Mouse (Mus musculus): Measurements from ENCODE around the gene Adgrf5. TPM values are rescaled to one million over a fixed set of nuclear protein-coding genes. Genes with fewer than 3 reads are reported as not detected.

Gene Adgrf5
- polyA plus RNA-seq, 1 experiment from 2014 or later: 12.2 TPM

GRCm38 (mm10) chr17:43357902-43358539 lies 2.2 kb upstream of the Adgrf5 start:
- Histone ChIP-seq H3K9ac (no peak overlapping the region), H3K4me2 (replicated peaks) (peak overlapping the region; percentile 20; the same call in 1 of the 2 replicates), H3K27ac (no peak overlapping the region), H3K4me1 (peaks cover 4% of the 10 kb centered on the region; the same call in 1 of the 2 replicates), H3K4me3 (no peak overlapping the region), H3K9me3 (no peaks in the 10 kb centered on the region), H3K27me3 (replicated peaks) (no peaks in the 10 kb centered on the region), H3K36me3 (no peaks in the 10 kb centered on the region)
- ATAC-seq (ENCODE audit: low FRiP score, low read depth): no peak
- WGBS: 12% methylated on average over 9 of the region's 9 CpGs

GRCm38 (mm10) chr17:43361021-43361420 lies 770 bp downstream of the Adgrf5 start:
- Histone ChIP-seq H3K9ac (no peak overlapping the region), H3K27ac (no peak overlapping the region), H3K4me3 (no peak overlapping the region), H3K4me2 (replicated peaks) (no peak overlapping the region), H3K9me3 (no peaks in the 10 kb centered on the region), H3K36me3 (no peaks in the 10 kb centered on the region), H3K4me1 (peaks cover 4% of the 10 kb centered on the region; the same call in 1 of the 2 replicates), H3K27me3 (replicated peaks) (no peaks in the 10 kb centered on the region)
- no peak for ATAC-seq (ENCODE audit: low FRiP score, low read depth)
- 79% methylated on average over 11 of the region's 11 CpGs for WGBS

DNA sequence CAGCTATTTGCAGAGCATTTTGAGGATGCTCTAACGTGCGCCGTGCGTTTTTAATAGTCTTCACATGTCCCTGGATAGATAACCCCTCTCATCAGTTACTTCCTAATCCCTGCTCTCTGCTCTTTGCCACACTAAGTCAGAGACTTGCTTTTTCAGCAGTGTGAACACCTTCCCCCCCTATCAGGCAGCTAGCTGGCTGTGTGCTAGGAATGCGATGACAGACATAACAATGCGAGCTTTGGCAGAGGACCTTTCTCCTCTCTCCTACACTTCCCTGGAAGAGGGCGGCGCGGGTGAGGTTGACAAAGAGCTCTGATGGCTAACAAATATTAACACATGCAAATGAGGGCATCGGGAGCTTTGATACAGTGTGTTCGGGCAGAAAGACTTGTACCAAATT lies 2.1 kb downstream of the Adgrf5 start:
- 77% methylated on average over 11 of the region's 11 CpGs for WGBS
- H3K9ac ChIP-seq: no peak overlapping the region
- no peak overlapping the region for H3K27ac ChIP-seq
- H3K36me3 ChIP-seq: no peaks in the 10 kb centered on the region
- H3K4me1 ChIP-seq: peaks cover 4% of the 10 kb centered on the region; the same call in 1 of the 2 replicates
- H3K4me2 ChIP-seq (replicated peaks): no peak overlapping the region
- ATAC-seq (ENCODE audit: low FRiP score, low read depth): no peak
- no peaks in the 10 kb centered on the region for H3K9me3 ChIP-seq
- H3K4me3 ChIP-seq: no peak overlapping the region
- no peaks in the 10 kb centered on the region for H3K27me3 ChIP-seq (replicated peaks)

- 71% methylated on average over 6 of the region's 6 CpGs for WGBS
- Histone ChIP-seq H3K9ac (no peak overlapping the region), H3K27me3 (replicated peaks) (no peaks in the 10 kb centered on the region), H3K36me3 (no peaks in the 10 kb centered on the region), H3K27ac (no peak overlapping the region), H3K9me3 (no peaks in the 10 kb centered on the region), H3K4me1 (peaks cover 4% of the 10 kb centered on the region; the same call in 1 of the 2 replicates), H3K4me2 (replicated peaks) (no peak overlapping the region), H3K4me3 (no peak overlapping the region)
- ATAC-seq (ENCODE audit: low FRiP score, low read depth): no peak
These were observed 2.6 kb downstream of the Adgrf5 start for GRCm38 (mm10) chr17:43362881-43363280.

GRCm38 (mm10) chr17:43363921-43364320 lies 3.7 kb downstream of the Adgrf5 start:
- H3K4me2 ChIP-seq (replicated peaks): no peak overlapping the region
- WGBS: 66% methylated on average over 6 of the region's 6 CpGs
- no peak overlapping the region for H3K4me3 ChIP-seq
- no peak overlapping the region for H3K9ac ChIP-seq
- H3K27ac ChIP-seq: no peak overlapping the region
- H3K4me1 ChIP-seq: no peaks in the 10 kb centered on the region
- ATAC-seq (ENCODE audit: low FRiP score, low read depth): no peak
- no peaks in the 10 kb centered on the region for H3K9me3 ChIP-seq
- no peaks in the 10 kb centered on the region for H3K36me3 ChIP-seq
- no peaks in the 10 kb centered on the region for H3K27me3 ChIP-seq (replicated peaks)

DNA sequence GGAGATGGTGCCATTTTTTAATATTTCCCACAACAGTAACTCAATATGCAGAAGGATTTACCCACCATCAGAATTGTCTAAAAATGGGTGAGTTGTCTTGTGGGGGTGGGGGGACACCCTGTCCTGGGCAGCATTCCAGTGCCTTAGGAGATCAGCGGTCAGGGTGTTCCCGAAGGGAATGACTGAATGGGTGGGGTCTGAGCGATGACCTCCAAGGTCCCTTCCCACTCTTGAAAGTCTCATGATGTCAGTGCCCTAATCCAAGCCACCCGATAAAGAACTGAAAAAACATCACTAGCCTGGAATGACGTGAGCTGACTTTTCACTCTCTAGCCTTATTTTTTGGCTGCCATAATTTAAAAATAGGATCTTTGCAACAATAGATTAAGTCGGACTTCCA lies 5.0 kb downstream of the Adgrf5 start:
- Histone ChIP-seq H3K9ac (no peak overlapping the region), H3K27ac (no peak overlapping the region), H3K4me1 (no peaks in the 10 kb centered on the region), H3K4me3 (no peak overlapping the region), H3K27me3 (replicated peaks) (no peaks in the 10 kb centered on the region), H3K9me3 (no peaks in the 10 kb centered on the region), H3K36me3 (no peaks in the 10 kb centered on the region), H3K4me2 (replicated peaks) (no peak overlapping the region)
- 88% methylated on average over 6 of the region's 6 CpGs for WGBS
- ATAC-seq (ENCODE audit: low FRiP score, low read depth): no peak

DNA sequence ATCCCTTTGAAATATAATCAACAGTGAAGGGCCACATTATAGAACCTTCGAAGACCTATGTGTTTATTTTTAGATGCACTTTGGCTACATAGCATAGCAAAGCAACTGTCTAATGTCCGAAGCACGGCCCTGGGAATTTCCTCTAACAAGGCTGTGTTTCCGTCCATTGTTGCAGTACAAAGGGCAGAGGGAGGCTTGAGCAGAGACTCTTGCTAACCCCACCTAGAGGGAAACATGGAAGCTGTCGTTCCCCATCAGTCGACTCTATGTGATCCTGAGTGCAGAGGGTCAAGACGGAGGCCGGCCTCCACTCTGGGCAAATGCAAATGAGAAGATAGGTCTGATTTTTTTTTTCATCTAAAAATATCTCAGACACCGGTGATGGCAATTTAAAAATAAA lies 6.2 kb downstream of the Adgrf5 start:
- Histone ChIP-seq H3K4me1 (no peaks in the 10 kb centered on the region), H3K9me3 (no peaks in the 10 kb centered on the region), H3K9ac (no peak overlapping the region), H3K4me3 (no peak overlapping the region), H3K36me3 (no peaks in the 10 kb centered on the region), H3K27me3 (replicated peaks) (no peaks in the 10 kb centered on the region), H3K4me2 (replicated peaks) (no peak overlapping the region), H3K27ac (no peak overlapping the region)
- ATAC-seq (ENCODE audit: low FRiP score, low read depth): no peak
- 71% methylated on average over 9 of the region's 9 CpGs for WGBS

GRCm38 (mm10) chr17:43368171-43368576 lies 7.9 kb downstream of the Adgrf5 start:
- no peak for ATAC-seq (ENCODE audit: low FRiP score, low read depth)
- Histone ChIP-seq H3K4me2 (replicated peaks) (no peak overlapping the region), H3K4me1 (no peaks in the 10 kb centered on the region), H3K36me3 (no peaks in the 10 kb centered on the region), H3K27me3 (replicated peaks) (no peaks in the 10 kb centered on the region), H3K9me3 (no peaks in the 10 kb centered on the region), H3K4me3 (no peak overlapping the region), H3K27ac (no peak overlapping the region), H3K9ac (no peak overlapping the region)
- 54% methylated on average over 5 of the region's 5 CpGs for WGBS

GRCm38 (mm10) chr17:43372604-43373003 lies 12.4 kb downstream of the Adgrf5 start:
- Histone ChIP-seq H3K4me3 (no peak overlapping the region), H3K36me3 (no peaks in the 10 kb centered on the region), H3K27me3 (replicated peaks) (no peaks in the 10 kb centered on the region), H3K9ac (no peak overlapping the region), H3K9me3 (no peaks in the 10 kb centered on the region), H3K4me1 (no peaks in the 10 kb centered on the region), H3K27ac (no peak overlapping the region), H3K4me2 (replicated peaks) (no peak overlapping the region)
- 82% methylated on average over 4 of the region's 4 CpGs for WGBS
- no peak for ATAC-seq (ENCODE audit: low FRiP score, low read depth)

DNA sequence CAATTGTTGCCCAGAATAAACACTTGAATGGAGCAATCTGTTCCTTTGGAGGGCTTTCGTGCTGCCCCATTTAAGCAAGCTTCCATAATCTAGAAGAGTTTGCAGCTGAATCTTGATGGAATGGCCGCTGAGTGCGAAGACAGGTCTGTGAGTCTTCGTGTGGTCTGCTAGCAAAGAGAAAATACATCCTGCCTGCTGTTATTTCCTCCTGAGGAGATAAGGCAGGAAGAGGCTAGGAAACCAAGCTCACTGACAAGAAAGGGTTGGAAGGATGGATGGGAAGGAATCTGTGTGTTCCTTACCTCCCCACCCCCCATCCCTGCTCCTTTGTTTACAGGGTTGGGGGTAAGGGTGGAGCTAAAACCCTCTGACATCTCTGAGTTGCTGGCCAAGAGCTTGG lies 13.8 kb downstream of the Adgrf5 start:
- Histone ChIP-seq H3K4me1 (no peaks in the 10 kb centered on the region), H3K27me3 (replicated peaks) (no peaks in the 10 kb centered on the region), H3K4me2 (replicated peaks) (no peak overlapping the region), H3K4me3 (no peak overlapping the region), H3K36me3 (no peaks in the 10 kb centered on the region), H3K9ac (no peak overlapping the region), H3K9me3 (no peaks in the 10 kb centered on the region), H3K27ac (no peak overlapping the region)
- whole genome bisulfite sequencing: 60% methylated on average over 4 of the region's 4 CpGs
- ATAC-seq (ENCODE audit: low FRiP score, low read depth): no peak

DNA sequence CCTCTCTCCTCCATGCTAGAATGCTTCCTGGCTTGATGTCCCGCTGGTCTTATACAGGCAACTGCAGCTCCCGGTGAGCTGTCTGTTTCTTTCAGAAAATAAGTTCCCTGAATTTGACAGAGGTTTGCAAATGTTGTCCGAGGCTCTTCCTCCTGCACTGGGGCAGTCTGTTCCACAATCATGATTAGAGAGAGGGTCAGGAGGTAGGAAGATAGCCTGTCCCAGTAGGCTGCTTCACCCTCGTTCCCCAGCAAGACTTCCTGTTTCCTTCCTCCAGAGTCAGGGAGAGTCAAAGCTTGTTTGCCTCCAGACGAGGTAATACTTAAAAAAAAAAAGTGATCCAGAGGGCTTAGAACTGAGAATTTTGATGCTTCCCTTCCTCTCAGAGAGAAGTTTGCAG lies 16.3 kb downstream of the Adgrf5 start:
- Histone ChIP-seq H3K27me3 (replicated peaks) (no peaks in the 10 kb centered on the region), H3K4me2 (replicated peaks) (no peak overlapping the region), H3K9me3 (no peaks in the 10 kb centered on the region), H3K36me3 (no peaks in the 10 kb centered on the region), H3K4me1 (no peaks in the 10 kb centered on the region), H3K9ac (no peak overlapping the region), H3K27ac (no peak overlapping the region), H3K4me3 (no peak overlapping the region)
- no peak for ATAC-seq (ENCODE audit: low FRiP score, low read depth)
- 76% methylated on average over 5 of the region's 5 CpGs for WGBS

DNA sequence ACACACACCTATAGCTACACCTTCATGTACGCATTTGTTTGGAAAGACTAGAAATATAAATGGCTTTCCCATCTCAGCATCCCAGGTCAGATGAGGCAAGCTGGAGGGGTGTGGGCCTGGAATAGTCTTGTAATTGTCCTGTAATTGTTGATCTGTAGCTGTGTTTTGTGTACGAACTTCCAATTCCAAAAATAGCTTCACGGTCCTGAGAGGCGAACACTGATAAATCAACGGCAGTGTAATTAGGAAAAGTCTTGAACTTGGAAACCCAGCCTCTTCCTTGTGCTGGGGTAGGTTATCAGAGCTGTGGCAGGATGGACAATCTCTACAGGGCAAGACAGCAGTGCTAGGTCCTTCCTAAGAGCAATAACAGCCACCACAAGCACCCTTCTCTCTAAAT lies 18.5 kb downstream of the Adgrf5 start:
- no peak overlapping the region for H3K27ac ChIP-seq
- H3K4me3 ChIP-seq: no peak overlapping the region
- no peaks in the 10 kb centered on the region for H3K9me3 ChIP-seq
- no peak overlapping the region for H3K9ac ChIP-seq
- H3K4me2 ChIP-seq (replicated peaks): no peak overlapping the region
- H3K4me1 ChIP-seq: no peaks in the 10 kb centered on the region
- H3K36me3 ChIP-seq: no peaks in the 10 kb centered on the region
- ATAC-seq (ENCODE audit: low FRiP score, low read depth): no peak
- 90% methylated on average over 5 of the region's 5 CpGs for WGBS
- no peaks in the 10 kb centered on the region for H3K27me3 ChIP-seq (replicated peaks)

DNA sequence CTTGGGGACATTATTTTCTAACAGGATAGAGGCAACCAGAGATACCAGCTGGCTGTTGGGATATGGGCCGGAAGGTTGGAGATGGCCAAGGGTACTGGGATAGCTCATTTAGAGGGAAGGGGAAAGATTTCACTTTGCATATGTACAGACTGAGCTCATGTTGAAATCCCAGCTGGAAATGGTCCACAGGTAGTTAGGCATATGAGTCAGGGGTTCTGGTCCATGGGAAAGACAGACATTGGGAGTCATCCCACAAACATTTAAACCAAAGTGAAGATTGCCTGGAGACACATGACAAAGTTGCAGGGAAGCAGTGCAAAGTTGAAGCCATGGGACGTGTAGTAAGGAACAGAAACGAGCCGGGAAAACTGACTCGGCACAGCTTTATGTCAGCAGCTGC lies 26.1 kb downstream of the Adgrf5 start:
- ATAC-seq (ENCODE audit: low FRiP score, low read depth): no peak
- WGBS: 90% methylated on average over 5 of the region's 5 CpGs
- Histone ChIP-seq H3K36me3 (no peaks in the 10 kb centered on the region), H3K4me2 (replicated peaks) (no peak overlapping the region), H3K27ac (no peak overlapping the region), H3K4me3 (no peak overlapping the region), H3K27me3 (replicated peaks) (no peaks in the 10 kb centered on the region), H3K4me1 (no peaks in the 10 kb centered on the region), H3K9ac (no peak overlapping the region), H3K9me3 (no peaks in the 10 kb centered on the region)
